Mouse (Mus musculus) WW6 (cell line): ENCODE measurements around the gene Sncb.

Experiments
- DNase-seq: peaks from one replicate; pipeline ENCODE4 v3.0.0-alpha.2; 2013; ENCODE audit warnings: low read depth, low spot score

The Sncb gene

DNA sequence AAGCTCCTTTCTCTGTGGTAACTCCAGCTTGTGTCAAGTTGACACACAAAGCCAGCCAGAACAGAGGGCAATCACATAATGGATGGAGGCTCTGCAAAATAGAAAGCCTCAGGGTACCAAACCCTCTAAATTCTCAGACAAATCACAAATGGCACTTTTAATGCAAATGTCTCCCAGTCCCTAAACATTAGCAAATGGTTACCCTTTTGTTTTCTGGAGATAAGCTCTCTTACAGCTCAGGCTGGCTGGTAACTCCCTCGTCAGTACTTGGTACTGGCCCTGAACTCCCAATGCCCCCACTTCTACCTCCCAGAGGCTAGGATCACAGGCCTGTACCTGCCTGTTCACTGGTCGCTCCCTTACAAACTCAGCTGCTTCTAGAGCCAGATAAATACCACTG is 16.8 kb upstream of the Sncb start:
- no peak for DNase-seq

DNA sequence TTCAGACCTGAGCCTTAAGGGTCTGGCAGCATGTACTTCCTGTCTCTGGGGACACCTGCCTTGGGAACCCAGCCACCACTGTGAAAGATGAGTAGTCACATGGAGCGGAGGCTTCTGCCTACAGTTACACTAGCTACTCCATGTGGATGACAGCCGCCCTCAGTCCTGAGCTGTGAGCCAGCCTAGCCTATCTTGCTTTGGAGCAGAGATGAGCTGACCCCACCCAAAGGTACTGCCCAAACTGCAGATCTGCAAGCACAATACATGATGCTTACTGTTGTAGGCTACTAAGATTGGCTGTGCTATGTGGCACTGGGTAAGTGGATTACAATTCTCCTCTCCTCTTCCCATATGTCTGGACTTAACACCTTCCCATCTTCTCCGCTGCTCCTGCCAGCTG is 14.7 kb upstream of the Sncb start:
- no peak for DNase-seq

- DNase-seq = no peak
Observed at GRCm38 (mm10) chr13:54780592-54780991, 14.2 kb upstream of the Sncb start.

DNA sequence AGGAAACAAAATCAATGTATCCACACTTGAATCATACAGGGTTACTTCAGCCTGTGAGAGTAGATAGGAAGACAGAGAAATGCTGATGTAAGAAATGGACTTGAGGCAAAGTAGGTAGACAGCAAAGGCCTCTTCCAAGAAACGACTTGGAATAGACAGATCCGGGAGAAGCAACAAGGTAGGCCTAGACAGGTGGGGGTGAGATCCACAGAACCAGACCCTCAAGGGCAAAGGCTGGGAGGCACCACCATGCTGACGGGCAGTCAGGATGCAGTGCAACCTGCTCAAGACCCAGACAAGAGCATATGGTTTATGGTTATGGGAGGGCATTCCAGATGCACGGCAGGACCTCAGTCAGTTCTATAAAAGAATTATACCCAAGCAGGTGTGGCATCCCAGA is 617 bp upstream of the Sncb start:
- DNase-seq = no peak

GRCm38 (mm10) chr13:54765281-54766191 is 859 bp downstream of the Sncb start:
- DNase-seq = no peak

GRCm38 (mm10) chr13:54760906-54761305 is 5.5 kb downstream of the Sncb start:
- no peak for DNase-seq

DNA sequence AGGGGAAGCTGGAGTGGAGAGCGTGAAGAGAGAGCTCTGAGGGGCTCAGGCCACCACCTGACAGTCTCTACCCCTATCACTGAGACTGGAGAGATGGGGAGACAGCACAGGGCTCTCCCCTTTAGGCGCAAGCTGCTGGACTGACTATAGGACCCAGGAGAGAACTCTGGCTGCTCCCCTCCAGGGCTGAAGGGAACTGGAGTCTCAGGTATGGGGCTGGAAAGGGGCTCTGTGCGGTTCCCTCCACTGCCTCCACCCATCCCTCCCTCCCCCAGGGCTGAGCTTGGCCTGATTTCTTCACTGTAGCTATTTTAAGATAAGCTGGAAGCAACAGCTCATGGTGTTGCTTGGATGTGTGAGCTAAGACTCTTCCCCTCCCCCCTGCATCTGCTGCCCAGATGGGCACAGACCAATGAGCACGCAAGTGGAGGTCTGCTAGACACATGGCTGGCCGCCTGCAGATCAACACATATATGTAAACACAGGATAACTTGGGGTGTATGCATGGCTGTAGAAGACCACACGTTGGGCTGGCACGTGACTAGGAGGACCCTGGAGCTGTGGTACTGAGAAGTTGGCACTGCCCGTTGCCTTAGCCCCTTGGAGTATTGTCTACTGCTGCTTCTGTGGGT is 6.1 kb downstream of the Sncb start:
- no peak for DNase-seq

DNA sequence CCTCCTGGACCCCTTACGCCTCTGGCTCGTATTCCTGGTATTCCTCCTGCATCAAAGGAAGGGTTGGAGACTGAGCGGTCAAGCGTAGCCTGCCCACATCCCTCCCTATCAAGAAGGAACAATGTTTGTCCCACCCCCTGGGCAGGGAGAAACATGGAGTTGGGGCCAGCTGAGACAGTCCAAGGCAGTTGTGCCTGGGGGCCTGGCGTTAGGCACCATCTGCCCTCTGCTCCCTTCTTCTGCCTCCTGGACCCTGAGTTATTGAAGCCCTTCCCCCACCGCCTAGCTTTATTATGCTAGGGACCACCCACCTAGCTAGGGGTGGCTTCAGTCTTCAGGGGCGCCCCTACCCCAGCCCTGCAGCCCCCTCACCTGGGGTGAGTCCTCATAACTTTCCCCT is 6.9 kb downstream of the Sncb start:
- DNase-seq = no peak

DNA sequence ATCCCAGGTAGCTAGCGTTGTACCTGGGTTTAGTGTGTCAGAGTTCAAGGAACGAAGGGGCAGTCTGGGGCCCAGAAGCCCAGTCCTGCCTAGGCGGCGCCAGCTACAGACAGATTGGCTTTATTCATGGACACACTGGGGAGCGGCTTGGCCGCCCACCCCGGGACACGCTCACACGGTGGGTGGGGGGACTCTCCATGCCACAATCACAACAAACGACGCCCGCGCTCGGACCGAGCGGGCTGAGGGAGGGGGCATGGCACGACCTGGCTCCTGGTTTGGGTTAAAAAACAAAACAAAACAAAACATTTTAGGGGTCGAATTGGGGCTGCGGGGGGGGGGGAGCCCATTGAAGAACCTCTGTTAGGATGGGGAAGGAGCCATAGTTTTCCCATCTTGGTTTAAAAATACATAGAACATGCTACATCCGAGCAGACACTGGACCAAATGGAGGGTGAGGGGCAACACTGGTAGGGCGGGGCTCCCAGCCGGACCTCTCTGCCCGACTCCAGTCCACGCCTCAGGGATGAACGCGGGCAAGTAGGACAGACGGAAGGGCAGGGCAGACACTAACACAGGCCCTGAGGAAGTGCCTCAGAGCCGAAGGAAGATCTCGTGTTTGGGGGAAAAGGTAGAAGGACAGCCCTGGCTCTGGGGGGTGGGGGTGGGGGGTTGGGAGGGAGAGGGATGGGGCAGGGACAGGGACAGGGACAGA is 7.5 kb downstream of the Sncb start:
- no peak for DNase-seq

GRCm38 (mm10) chr13:54758045-54758755 is 8.2 kb downstream of the Sncb start:
- peak; percentile 94 for DNase-seq

GRCm38 (mm10) chr13:54757093-54757830 is 9.1 kb downstream of the Sncb start:
- DNase-seq = no peak

DNA sequence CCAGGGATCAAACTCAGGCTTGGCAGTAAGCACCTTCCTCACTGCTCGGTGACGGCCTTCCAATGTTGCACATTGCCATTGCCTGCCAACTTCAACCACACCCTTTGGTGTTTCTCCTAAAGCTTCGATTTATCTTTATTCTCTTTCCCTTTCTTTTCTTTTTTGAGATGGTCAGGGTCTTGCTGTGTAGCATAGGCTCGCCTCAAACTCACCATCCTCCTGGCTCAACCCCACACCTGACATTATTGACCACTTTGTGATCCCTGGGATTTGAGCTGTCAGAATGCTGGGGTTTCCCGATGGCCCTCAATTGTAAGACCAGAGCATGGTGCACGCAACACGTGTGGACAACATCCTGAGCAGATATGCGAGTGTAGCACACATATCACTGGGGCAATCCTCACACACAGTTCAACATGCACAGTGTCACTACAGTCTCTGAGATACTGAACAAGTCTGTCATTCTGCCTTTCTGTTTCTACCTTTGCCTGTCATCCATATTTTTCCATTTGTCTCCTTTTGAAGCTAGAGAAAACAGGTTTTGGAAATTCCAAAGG is 10.2 kb downstream of the Sncb start:
- no peak for DNase-seq

DNA sequence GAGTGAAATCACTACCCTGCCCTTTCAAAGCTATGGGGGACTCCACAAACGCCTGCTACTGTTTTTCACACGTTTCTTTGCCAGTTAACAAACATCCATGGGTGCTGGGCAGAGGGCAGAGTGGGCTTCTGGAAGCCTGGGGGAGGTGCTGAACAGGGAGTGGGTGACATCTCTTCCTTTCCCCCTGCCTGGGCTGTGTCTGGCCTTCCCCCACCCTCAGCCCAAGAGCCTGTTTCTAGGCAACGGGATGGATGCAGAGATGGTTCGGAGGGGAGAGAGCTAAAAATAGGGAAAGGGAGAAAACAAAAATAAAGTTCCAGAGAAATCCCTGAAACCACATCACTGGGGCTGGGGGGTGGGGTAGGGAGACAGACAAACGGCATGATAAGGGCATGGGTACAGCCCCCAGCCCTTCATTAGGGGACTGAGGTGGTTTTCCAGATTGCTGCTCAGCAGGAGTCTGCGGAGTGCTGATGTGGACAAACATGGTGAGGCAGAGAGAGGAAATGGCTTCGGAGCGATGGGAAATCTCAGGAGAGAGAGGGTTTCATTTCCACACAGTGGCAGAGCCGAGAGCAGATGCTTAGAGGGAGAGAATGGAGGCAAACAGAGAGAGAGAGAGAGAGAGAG is 11.1 kb downstream of the Sncb start:
- DNase-seq = no peak

GRCm38 (mm10) chr13:54754169-54755080 is 12.0 kb downstream of the Sncb start:
- DNase-seq = no peak

- DNase-seq = no peak
Observed at GRCm38 (mm10) chr13:54753733-54754132, 12.7 kb downstream of the Sncb start.

- DNase-seq = no peak
Observed at GRCm38 (mm10) chr13:54752656-54753055, 13.7 kb downstream of the Sncb start.

- no peak for DNase-seq
Observed at GRCm38 (mm10) chr13:54750699-54751098, 15.7 kb downstream of the Sncb start.

DNA sequence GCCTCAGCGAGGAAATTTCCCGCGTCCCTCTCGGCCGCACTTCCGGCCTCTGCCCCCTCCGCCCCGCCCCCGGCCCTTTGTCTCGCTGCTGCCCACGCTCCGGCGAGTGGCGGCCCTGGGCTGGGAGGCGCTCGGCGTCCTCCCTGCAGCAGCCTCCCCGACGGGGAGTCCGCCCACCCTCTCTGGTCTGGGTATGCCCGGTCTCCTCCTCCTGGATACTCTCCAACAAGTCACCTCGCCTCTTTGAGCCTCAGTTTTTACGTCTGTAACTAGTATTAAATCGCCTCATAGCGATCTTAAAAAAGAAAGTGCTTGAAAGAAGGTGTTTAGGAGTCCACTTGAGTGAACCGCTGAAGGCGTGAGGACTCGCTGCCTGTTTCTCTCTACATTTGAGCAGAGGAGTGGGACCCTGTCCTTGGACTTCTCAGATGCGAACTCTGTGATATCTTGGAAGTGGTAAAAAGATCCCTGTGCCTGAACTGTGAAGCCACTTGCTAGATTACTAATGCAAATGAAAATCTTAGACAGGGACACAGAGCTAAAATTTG is 16.5 kb downstream of the Sncb start, which contains the start of gene Gprin1:
Gene Gprin1 (minus strand): TSS at position 11 of the 548 bp plus-strand sequence.
- no peak for DNase-seq
